Mouse (Mus musculus): Measurements from ENCODE around the gene Serpina6. TPM values are rescaled to one million over a fixed set of nuclear protein-coding genes. Genes with fewer than 3 reads are reported as not detected.
"Not testable (repeated sequence)": the region's sequence is repeated elsewhere in the genome, so short reads cannot be mapped to it uniquely, and the experiment has no call there.

Serpina6 gene
- polyA plus RNA-seq, 1 experiment from 2014 or later = 46.6 TPM

DNA sequence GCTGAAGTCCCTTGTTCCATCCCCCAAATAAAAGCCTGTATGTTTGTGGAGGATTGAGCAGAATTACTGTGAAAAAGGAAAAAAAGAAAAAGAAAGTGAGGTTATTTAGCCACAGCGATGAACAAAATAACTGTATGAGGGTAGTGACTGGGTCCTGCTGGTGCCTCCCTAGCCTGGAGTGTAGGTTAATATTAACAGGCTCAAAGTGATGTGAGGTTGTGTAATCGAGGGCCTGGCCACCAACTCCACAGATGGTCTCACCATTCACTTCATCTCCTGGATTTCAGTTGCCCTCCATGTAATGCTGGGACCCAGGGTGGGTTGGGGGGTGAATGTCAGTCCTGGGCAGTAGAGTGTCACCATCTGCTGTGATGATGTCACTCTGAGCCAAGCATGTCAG lies 24.7 kb upstream of the Serpina6 start:
- POLR2A ChIA-PET = no interaction called here
- no peak for TF ChIP-seq CTCF (IDR thresholded peaks at IDR 0.05)
- in situ Hi-C loops (cut with MboI; ENCODE audit: low pct_unique_long_range_greater_than_20kb) = loop anchor here (10.0 to 25.0 kb wide), 3 partner anchors 733 to 1306 kb away; no protein-coding TSS in a partner anchor
- H3K27me3 ChIP-seq = no peaks in the 10 kb centered on the region
- ATAC-seq (peak; percentile 59), DNase-seq (ENCODE audit: low read depth, low spot score) (no peak)
- CTCF ChIA-PET = interaction anchor here (0.8 to 0.9 kb wide), 2 partner anchors 9 to 27 kb away, joined by 3 read pairs; no protein-coding TSS in a partner anchor

DNA sequence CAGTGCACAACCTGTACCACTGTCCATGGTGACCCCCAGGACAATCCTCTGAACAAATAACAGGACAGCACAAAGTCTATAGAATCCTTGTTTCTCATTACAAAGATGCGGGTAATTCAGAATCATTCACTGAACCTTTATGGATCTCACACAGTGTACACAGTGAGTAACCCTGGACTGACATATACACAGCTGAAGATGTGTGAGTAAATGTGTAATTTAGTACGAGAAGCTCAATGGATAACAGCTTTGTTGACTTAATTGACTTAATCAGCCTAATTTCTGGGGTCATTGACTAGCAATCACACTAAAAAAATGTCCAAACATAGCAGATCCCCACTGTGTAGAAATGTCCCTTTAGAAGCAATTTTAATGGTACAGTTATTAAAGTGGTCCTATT lies 24.2 kb upstream of the Serpina6 start:
- ATAC-seq (no peak), DNase-seq (ENCODE audit: low read depth, low spot score) (no peak)
- no peak for TF ChIP-seq CTCF (IDR thresholded peaks at IDR 0.05)
- POLR2A ChIA-PET = no interaction called here
- in situ Hi-C loops (cut with MboI; ENCODE audit: low pct_unique_long_range_greater_than_20kb) = loop anchor here (10.0 to 25.0 kb wide), 3 partner anchors 734 to 1306 kb away; no protein-coding TSS in a partner anchor
- CTCF ChIA-PET = interaction anchor here (0.8 to 0.9 kb wide), 2 partner anchors 8 to 28 kb away, joined by 3 read pairs; no protein-coding TSS in a partner anchor
- no peaks in the 10 kb centered on the region for H3K27me3 ChIP-seq

GRCm38 (mm10) chr12:103679853-103680252 lies 22.8 kb upstream of the Serpina6 start:
- H3K27me3 ChIP-seq; CTCF ChIA-PET; DNase-seq (ENCODE audit: low read depth, low spot score); ATAC-seq: not testable (repeated sequence)
- POLR2A ChIA-PET = interaction anchor here (0.6 kb wide), 1 partner anchor 1352 kb away, joined by 6 read pairs; no protein-coding TSS in a partner anchor
- in situ Hi-C loops (cut with MboI; ENCODE audit: low pct_unique_long_range_greater_than_20kb) = loop anchor here (10.0 to 25.0 kb wide), 3 partner anchors 735 to 1307 kb away; no protein-coding TSS in a partner anchor

GRCm38 (mm10) chr12:103676039-103676438 lies 19.0 kb upstream of the Serpina6 start, which contains the start of gene Serpina16:
Serpina16 (minus strand) TSS chr12:103676139.
- POLR2A ChIA-PET = no interaction called here
- no peaks in the 10 kb centered on the region for H3K27me3 ChIP-seq
- TF ChIP-seq CTCF (IDR thresholded peaks at IDR 0.05) = no peak
- DNase-seq (ENCODE audit: low read depth, low spot score) (no peak), ATAC-seq (no peak)
- in situ Hi-C loops (cut with MboI; ENCODE audit: low pct_unique_long_range_greater_than_20kb) = loop anchor here (25.0 kb wide), 2 partner anchors 1236 to 1311 kb away; no protein-coding TSS in a partner anchor
- CTCF ChIA-PET = interaction anchor here (1.9 kb wide), 1 partner anchor 25 kb away, joined by 4 read pairs; no protein-coding TSS in a partner anchor

DNA sequence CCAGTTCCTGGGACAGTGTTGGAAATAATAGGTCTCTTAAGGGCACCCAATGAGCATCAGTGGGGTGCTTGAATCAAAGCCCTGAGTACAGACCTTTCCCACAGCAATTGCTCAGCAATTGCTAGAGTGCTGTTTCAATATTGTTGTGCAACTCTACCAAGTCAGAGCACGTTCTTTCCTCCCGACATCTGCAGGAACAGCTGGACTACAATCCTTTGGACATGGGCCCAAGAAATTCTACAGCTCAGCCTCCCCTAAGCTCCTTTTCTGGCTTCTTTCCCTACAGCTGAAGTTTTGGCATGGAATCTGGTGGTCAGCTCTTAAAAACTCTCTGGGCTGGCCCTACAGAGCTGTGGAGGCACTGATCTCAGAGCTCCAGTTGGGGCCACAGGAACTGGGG lies 16.2 kb upstream of the Serpina6 start:
- no peak for TF ChIP-seq CTCF (IDR thresholded peaks at IDR 0.05)
- H3K27me3 ChIP-seq = no peaks in the 10 kb centered on the region
- in situ Hi-C loops (cut with MboI; ENCODE audit: low pct_unique_long_range_greater_than_20kb) = loop anchor here (5.0 kb wide), 1 partner anchor 34 kb away; no protein-coding TSS in a partner anchor
- DNase-seq (ENCODE audit: low read depth, low spot score) (no peak), ATAC-seq (no peak)
- ChIA-PET POLR2A (no interaction called here), CTCF (interaction anchor here (1.0 to 2.7 kb wide), 4 partner anchors 8 to 38 kb away, joined by 3 to 10 read pairs (median 10); no protein-coding TSS in a partner anchor)

- in situ Hi-C loops (cut with MboI; ENCODE audit: low pct_unique_long_range_greater_than_20kb) = loop anchor here (5.0 kb wide), 1 partner anchor 36 kb away; no protein-coding TSS in a partner anchor
- ChIA-PET CTCF (interaction anchor here (1.0 to 1.5 kb wide), 3 partner anchors 13 to 127 kb away, joined by 3 to 4 read pairs (median 4); no protein-coding TSS in a partner anchor), POLR2A (interaction anchor here (1.4 kb wide), 1 partner anchor 13 kb away, joined by 3 read pairs; no protein-coding TSS in a partner anchor)
- ATAC-seq (no peak), DNase-seq (ENCODE audit: low read depth, low spot score) (no peak)
- no peak for TF ChIP-seq CTCF (IDR thresholded peaks at IDR 0.05)
- no peaks in the 10 kb centered on the region for H3K27me3 ChIP-seq
Observed at GRCm38 (mm10) chr12:103671483-103671882, 14.5 kb upstream of the Serpina6 start.

GRCm38 (mm10) chr12:103670964-103671363 lies 14.0 kb upstream of the Serpina6 start:
- ChIA-PET POLR2A (interaction anchor here (1.4 kb wide), 1 partner anchor 13 kb away, joined by 3 read pairs; no protein-coding TSS in a partner anchor), CTCF (interaction anchor here (0.8 to 1.5 kb wide), 4 partner anchors 13 to 127 kb away, joined by 3 to 4 read pairs (median 4); no protein-coding TSS in a partner anchor)
- H3K27me3 ChIP-seq = no peaks in the 10 kb centered on the region
- TF ChIP-seq CTCF (IDR thresholded peaks at IDR 0.05) = no peak
- DNase-seq (ENCODE audit: low read depth, low spot score) = no peak
- no peak for ATAC-seq
- in situ Hi-C loops (cut with MboI; ENCODE audit: low pct_unique_long_range_greater_than_20kb) = loop anchor here (5.0 kb wide), 1 partner anchor 36 kb away; no protein-coding TSS in a partner anchor

GRCm38 (mm10) chr12:103670344-103670743 lies 13.3 kb upstream of the Serpina6 start:
- in situ Hi-C loops (cut with MboI; ENCODE audit: low pct_unique_long_range_greater_than_20kb) = loop anchor here (5.0 kb wide), 1 partner anchor 37 kb away; no protein-coding TSS in a partner anchor
- DNase-seq (ENCODE audit: low read depth, low spot score) (no peak), ATAC-seq (no peak)

GRCm38 (mm10) chr12:103665286-103665685 lies 8.3 kb upstream of the Serpina6 start:
- POLR2A ChIA-PET = no interaction called here
- CTCF ChIA-PET = interaction anchor here (1.3 to 3.3 kb wide), 3 partner anchors 8 to 22 kb away, joined by 3 to 10 read pairs (median 5); no protein-coding TSS in a partner anchor
- TF ChIP-seq CTCF (IDR thresholded peaks at IDR 0.05) = no peak
- H3K27me3 ChIP-seq = no peaks in the 10 kb centered on the region
- no peak for ATAC-seq
- DNase-seq (ENCODE audit: low read depth, low spot score) = no peak
- in situ Hi-C loops (cut with MboI; ENCODE audit: low pct_unique_long_range_greater_than_20kb) = no loop called here

More at GRCm38 (mm10) chr12:103670344-103670743, 13.3 kb upstream of the Serpina6 start:
- no peak for TF ChIP-seq CTCF (IDR thresholded peaks at IDR 0.05)
- H3K27me3 ChIP-seq = no peaks in the 10 kb centered on the region
- ChIA-PET CTCF (interaction anchor here (0.8 to 1.2 kb wide), 3 partner anchors 14 to 41 kb away, joined by 3 read pairs; no protein-coding TSS in a partner anchor), POLR2A (no interaction called here)

- POLR2A ChIA-PET; in situ Hi-C loops (cut with MboI; ENCODE audit: low pct_unique_long_range_greater_than_20kb); H3K27me3 ChIP-seq; DNase-seq (ENCODE audit: low read depth, low spot score); ATAC-seq: not testable (repeated sequence)
- CTCF ChIA-PET = interaction anchor here (1.4 to 3.3 kb wide), 2 partner anchors 12 to 49 kb away, joined by 4 to 10 read pairs; no protein-coding TSS in a partner anchor
Observed at GRCm38 (mm10) chr12:103662053-103662452, 5.0 kb upstream of the Serpina6 start.

GRCm38 (mm10) chr12:103660076-103660475 lies 3.1 kb upstream of the Serpina6 start:
- in situ Hi-C loops (cut with MboI; ENCODE audit: low pct_unique_long_range_greater_than_20kb) = no loop called here
- H3K27me3 ChIP-seq = no peaks in the 10 kb centered on the region
- ChIA-PET POLR2A (interaction anchor here (0.9 kb wide), 1 partner anchor 31 kb away, joined by 4 read pairs; no protein-coding TSS in a partner anchor), CTCF (no interaction called here)
- ATAC-seq = peak; percentile 42
- DNase-seq (ENCODE audit: low read depth, low spot score) = no peak
- no peak for TF ChIP-seq CTCF (IDR thresholded peaks at IDR 0.05)

All from Patski (cell line).